Mouse (Mus musculus): ENCODE results near the gene H2al2b.
"Not testable (repeated sequence)": the region's sequence is repeated elsewhere in the genome, so short reads cannot be mapped to it uniquely, and the experiment has no call there.

H2al2b gene

DNA sequence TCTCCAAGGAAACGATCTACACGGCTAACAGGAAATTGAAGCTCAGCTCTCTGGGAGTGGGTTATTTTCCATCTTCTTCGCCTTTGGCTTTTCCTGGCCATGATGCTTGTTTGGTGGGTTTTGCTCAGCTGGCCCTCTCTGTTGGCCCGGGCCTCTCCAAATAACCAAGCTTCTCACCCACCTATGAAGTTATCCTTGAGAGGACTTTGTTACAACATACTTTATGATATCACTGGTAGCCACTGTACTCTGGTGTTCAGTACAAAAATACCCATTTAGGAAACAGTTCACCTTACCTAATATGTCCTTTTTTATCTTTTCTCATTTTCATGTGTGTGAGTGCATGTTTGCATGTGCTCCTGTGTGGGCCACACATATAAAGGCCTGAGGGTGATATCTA, at the start of gene H2al2b:
Gene H2al2b, minus strand, starts transcription at position 101 of the 400 bp plus-strand sequence.
- not testable (repeated sequence) for DNase-seq (ENCODE audit: inconsistent age in 2 of 2, low spot score in 1 of 2)
